24 mouse cellular contexts compared by ENCODE assay signal in the genomic region with DNA sequence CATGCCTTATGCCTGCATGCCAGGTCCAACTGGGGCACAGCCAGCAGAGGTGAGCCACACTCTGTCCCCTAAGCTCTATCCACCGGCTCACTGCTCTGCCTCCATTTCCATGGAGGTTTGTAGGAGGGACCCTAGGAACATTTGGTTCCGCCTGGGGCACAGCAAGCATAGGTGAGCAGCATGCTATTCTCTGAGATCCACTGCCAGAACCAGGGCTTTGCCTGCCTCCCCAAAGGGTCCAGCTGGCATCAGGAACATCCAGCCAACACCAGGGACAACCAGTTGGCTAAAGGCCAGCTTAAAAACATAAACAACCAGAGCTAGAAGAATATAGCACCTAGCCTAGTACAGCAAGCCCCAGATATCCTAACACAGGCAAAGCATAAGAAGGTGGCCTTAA. TPM values are rescaled to one million over a fixed set of nuclear protein-coding genes. Genes with fewer than 3 reads are reported as not detected.
A peak's percentile ranks its signal among the peaks of the same experiment; 100 is the strongest.
DNase-seq lines count a peak whose midpoint lies in the region; ATAC-seq and TF ChIP-seq lines count a peak whose summit lies in the region.
"Had no signal": no experiment of that assay in that cellular context is flagged by ENCODE, and none has a peak within 500 bp of the region (broad histone marks: within the 10 kb centered on the region; RNA-seq: fewer than 3 reads in every experiment).

No protein-coding gene starts in this region.

- TF ChIP-seq CTCF in cerebellum, adult 2 months (IDR thresholded peaks at IDR 0.05; ENCODE audit: borderline replicate concordance, insufficient read depth, low read depth, low read length): no peak

- no peaks in the 10 kb centered on the region for H3K36me3 ChIP-seq in forebrain, embryonic 11.5 days (ENCODE audit: control insufficient read depth, insufficient read depth, low read length)
- H3K36me3 ChIP-seq: embryonic facial prominence, embryonic 13.5 days; G1E; heart, embryonic 13.5 days; hindbrain, embryonic 15.5 days had no signal

- no peak overlapping the region for H3K4me2 ChIP-seq in forebrain, embryonic 11.5 days (ENCODE audit: low read depth, low read length, severe bottlenecking)
- H3K4me2 ChIP-seq: embryonic facial prominence, embryonic 13.5 days; forebrain, embryonic 13.5 days; heart, embryonic 13.5 days; hindbrain, embryonic 15.5 days had no signal

- no peaks in the 10 kb centered on the region; the same call in 1 of the 2 replicates for H3K4me1 ChIP-seq in cerebellum, adult 2 months (ENCODE audit: control insufficient read depth, insufficient read depth, low read length)
- no peaks in the 10 kb centered on the region for H3K4me1 ChIP-seq in forebrain, embryonic 11.5 days (replicated peaks; ENCODE audit: control insufficient read depth, insufficient read depth, low read length)
- H3K4me1 ChIP-seq: embryonic facial prominence, embryonic 13.5 days; forebrain, embryonic 13.5 days; heart, embryonic 13.5 days; hindbrain, embryonic 15.5 days had no signal

- H3K9me3 ChIP-seq in forebrain, embryonic 11.5 days (ENCODE audit: control insufficient read depth, low read length): no peaks in the 10 kb centered on the region
- H3K9me3 ChIP-seq: embryonic facial prominence, embryonic 13.5 days; forebrain, embryonic 13.5 days; G1E; heart, embryonic 13.5 days; hindbrain, embryonic 15.5 days had no signal

- H3K4me3 ChIP-seq in cerebellum, adult 2 months (replicated peaks; ENCODE audit: insufficient read depth, low read depth, low read length): no peak overlapping the region
- H3K4me3 ChIP-seq in forebrain, embryonic 11.5 days (ENCODE audit: low read depth, low read length): no peak overlapping the region
- H3K4me3 ChIP-seq: embryonic facial prominence, embryonic 13.5 days; forebrain, embryonic 13.5 days; gastrocnemius, adult 2 months; heart, embryonic 13.5 days; hindbrain, embryonic 15.5 days had no signal

- no peaks in the 10 kb centered on the region for H3K27me3 ChIP-seq in cerebellum, adult 2 months (ENCODE audit: control insufficient read depth, insufficient read depth, low read length)
- H3K27me3 ChIP-seq in forebrain, embryonic 11.5 days (ENCODE audit: control insufficient read depth, insufficient read depth, low read length): no peaks in the 10 kb centered on the region
- H3K27me3 ChIP-seq: embryonic facial prominence, embryonic 13.5 days; heart, embryonic 13.5 days; hindbrain, embryonic 15.5 days had no signal

- TF ChIP-seq POLR2A in cerebellum, adult 2 months (IDR thresholded peaks at IDR 0.05; ENCODE audit: borderline replicate concordance, insufficient read depth, low read length): no peak

- 11% methylated on average over 2 of the region's 2 CpGs for WGBS in cerebellum, adult 2 months
- WGBS in forebrain, embryonic 11.5 days: 95% methylated on average over 2 of the region's 2 CpGs

- peak overlapping the region; percentile 2; the same call in 1 of the 2 replicates for H3K27ac ChIP-seq in cerebellum, adult 2 months (ENCODE audit: insufficient read depth, low read length)
- no peak overlapping the region for H3K27ac ChIP-seq in forebrain, embryonic 11.5 days (ENCODE audit: low read depth, low read length)
- H3K27ac ChIP-seq: embryonic facial prominence, embryonic 13.5 days; forebrain, embryonic 13.5 days; gastrocnemius, adult 2 months; heart, embryonic 13.5 days; hindbrain, embryonic 15.5 days had no signal

- no peak for DNase-seq in cerebellum, postnatal 4 days (ENCODE audit: low spot score in 2 of 2)
- DNase-seq in cerebellum, adult 2 months: peak; percentile 49 to 79
- DNase-seq in cerebellum, postnatal 10 days: peak; percentile 45 to 51
- no peak for DNase-seq in adrenal gland, postnatal 10 days
- DNase-seq in testis, postnatal 14 days (ENCODE audit: low spot score): no peak
- no peak for DNase-seq in forebrain, embryonic 11.5 days (ENCODE audit: low spot score)
- DNase-seq: adrenal gland, adult 8-10 months; B cell, adult 2 months; forebrain, postnatal 0 days; gastrocnemius, adult 2 months; gastrocnemius, postnatal 36 days; heart, adult 11 months; heart, postnatal 36 days had no signal

- H3K9ac ChIP-seq in forebrain, embryonic 11.5 days (ENCODE audit: low read length): no peak overlapping the region
- H3K9ac ChIP-seq: embryonic facial prominence, embryonic 13.5 days; forebrain, embryonic 13.5 days; forebrain, postnatal 0 days; heart, embryonic 13.5 days; hindbrain, embryonic 15.5 days had no signal

- peak; percentile 95 for ATAC-seq in cerebellum, adult (ENCODE audit: insufficient number of reproducible peaks, low FRiP score, low TSS enrichment)
- no peak for ATAC-seq in forebrain, embryonic 11.5 days (replicated peaks; ENCODE audit: low FRiP score)
- ATAC-seq: CD4-positive, CD25-positive, alpha-beta regulatory T cell, adult 4 months; forebrain, embryonic 13.5 days; forebrain, postnatal 0 days; intestine, embryonic 16.5 days had no signal

RNA-seq across cellular contexts. Expression of a gene that starts 50.4 kb away (rescaled TPM):
- polyA plus RNA-seq in cerebellum, adult 2 months (2012; rRNA removed): 0.03 TPM in 1 of 2 replicates, not detected in the other
- not detected for total RNA-seq in adrenal gland, postnatal 10 days (2021)
- polyA plus RNA-seq in forebrain, embryonic 11.5 days (2014; fragmentation: Nextera tagmentation; extraction: Ambion mirVana): 34.9 and 37.0 TPM in 2 replicates
- total RNA-seq: adrenal gland, adult 8-10 months; adrenal gland, postnatal 4 days; G1E; gastrocnemius, adult 2 months; gastrocnemius, postnatal 36 days; heart, postnatal 36 days had no signal
- polyA plus RNA-seq: CD4-positive, CD25-positive, alpha-beta regulatory T cell, adult 4 months; G1E; heart, embryonic 13.5 days; heart, postnatal 0 days; hindbrain, embryonic 11.5 days; hindbrain, embryonic 15.5 days; intestine, embryonic 16.5 days had no signal

Comparison
In these comparisons a context has a peak if more than half of its experiments do, and no peak if none do; other contexts are left out.
1. DNase-seq: peak in cerebellum, adult 2 months (2 of 2) and cerebellum, postnatal 10 days (2 of 2); none in cerebellum, postnatal 4 days (0 of 2), adrenal gland, postnatal 10 days (single experiment), testis, postnatal 14 days (single experiment) and forebrain, embryonic 11.5 days (single experiment).
2. RNA of a gene that starts 50.4 kb away (polyA plus RNA-seq): 34.9 to 37.0 TPM in forebrain, embryonic 11.5 days; 0.03 TPM in cerebellum, adult 2 months; every median in the first group is over 10 times any median in the second.